Mouse (Mus musculus) adrenal gland, adult (tissue): Measurements from ENCODE around the gene Trpc5os.

ENCODE experiments used
- DNase-seq, 2 experiments: peaks; one replicate each; pipeline ENCODE4 v3.0.0; 2022 to 2023; ENCODE audit warnings: low spot score in 1 of 2; ENCODE audit not compliant: inconsistent age in 2 of 2

Gene Trpc5os

DNA sequence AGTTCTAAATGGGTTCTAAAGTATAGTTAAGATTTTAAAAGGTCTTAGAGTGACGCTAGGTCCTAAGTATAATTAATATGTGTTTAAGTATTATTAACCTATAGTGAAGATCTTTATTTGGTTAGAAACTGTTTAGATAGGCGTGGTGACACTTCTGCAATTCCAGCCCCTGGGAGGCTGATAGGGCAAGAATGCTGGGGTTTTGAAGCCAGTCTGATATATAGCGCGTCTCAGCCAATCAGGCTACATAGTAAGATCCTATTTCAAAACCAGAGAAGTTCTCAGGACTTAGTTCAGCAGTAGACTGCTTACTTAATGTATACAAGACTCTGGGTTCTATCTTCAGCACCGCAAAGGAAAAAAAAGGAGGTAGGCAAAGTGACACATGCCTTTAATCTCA lies at the start of gene Trpc5os:
TSS of gene Trpc5os (plus strand) at position 301 of the 400 bp plus-strand sequence.
- DNase-seq = no peak

DNA sequence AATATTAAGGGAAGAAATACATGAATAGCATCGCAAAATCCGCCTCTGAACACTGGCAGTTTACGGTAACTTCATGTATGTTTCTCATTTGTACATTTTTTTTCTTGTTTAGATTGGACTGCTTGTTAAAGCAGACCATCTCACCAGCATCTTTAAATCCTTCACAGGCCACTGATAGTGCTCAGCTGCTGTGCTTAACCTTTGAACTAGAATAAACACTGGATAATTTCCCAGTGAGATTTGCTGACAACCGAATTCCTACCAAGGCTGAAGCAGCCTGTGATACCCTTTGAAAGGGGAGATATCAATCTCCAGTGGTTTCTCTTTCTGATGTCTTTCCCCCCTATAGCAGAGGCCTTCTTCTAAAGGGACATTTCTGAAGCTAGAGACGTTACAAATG lies 48.3 kb upstream of the Trpc5os start:
- no peak for DNase-seq

DNA sequence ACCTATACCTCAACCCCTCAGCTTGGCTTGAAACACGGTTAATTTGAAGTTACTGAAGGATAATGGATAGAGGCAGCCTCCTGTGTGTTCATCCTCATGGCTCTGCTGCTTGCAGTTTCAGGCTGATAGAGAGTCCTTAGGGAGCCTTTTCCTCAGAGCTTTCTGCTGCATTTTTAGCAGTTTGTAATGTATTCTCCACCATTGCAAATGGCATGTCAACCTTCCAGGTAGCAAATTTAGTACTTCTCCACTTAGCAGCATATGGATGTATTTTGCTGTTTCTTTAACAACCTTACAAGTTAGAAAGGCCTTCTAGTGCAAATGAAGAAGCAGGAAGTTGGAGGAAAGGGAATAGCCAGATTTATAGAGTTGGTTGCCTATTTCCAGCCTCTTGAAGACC lies 36.1 kb upstream of the Trpc5os start:
- DNase-seq = no peak

DNA sequence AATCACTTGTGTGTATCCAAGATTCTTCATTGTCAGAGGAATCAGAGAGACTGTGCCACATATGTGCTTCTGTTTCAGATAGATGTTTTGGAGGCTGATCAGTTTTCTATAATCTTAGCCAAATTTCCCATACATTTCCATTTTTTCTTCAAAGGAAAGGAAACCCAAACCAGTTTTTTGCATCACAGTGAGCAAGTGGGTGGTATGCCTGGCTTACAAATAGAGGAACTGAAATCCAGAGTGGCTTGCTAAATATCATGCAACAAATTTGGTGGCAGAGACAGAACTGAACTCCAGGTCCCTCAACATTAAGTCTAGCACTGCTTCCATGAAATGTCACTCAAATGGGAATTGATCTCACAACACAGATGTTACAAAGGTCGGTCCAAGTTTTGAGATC lies 35.3 kb upstream of the Trpc5os start:
- no peak for DNase-seq

DNA sequence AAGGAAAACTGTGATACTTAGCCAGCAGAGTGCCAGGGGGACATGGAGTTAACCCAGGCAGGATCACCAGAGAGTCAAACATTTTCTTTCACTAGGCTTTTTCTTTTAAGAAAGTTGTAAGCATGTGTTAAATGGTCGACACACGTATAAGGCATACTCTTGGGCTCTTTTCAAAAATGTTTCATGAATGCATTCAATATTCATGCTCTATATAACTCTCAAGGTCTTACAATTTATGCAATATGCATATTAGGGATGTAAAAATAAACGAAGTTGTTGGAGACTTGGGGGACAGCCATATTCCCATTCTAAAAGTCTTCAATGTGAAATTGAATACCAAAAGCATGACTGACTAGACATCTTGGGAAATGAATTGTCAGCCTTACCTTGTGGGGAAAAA lies 32.5 kb upstream of the Trpc5os start:
- DNase-seq = no peak

DNA sequence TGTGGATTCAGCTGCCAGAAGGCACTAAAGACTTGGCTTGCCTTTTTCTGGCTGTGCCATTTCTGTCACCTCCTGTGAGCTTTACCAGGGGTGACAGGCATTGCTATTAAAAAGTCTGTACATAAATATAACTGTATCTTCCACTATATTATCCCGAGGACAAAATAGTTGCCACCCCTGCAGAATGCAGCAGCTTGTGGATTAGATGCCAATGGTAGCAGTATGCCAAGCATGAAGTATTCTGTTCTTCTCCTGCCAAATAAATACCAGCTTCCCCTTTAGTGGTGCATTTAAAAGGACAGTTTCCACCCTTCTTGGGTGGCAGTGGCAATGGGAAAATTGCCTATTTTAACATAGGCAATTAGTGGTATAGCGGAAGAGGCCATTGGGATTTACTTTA lies 8.0 kb downstream of the Trpc5os start:
- no peak for DNase-seq

DNA sequence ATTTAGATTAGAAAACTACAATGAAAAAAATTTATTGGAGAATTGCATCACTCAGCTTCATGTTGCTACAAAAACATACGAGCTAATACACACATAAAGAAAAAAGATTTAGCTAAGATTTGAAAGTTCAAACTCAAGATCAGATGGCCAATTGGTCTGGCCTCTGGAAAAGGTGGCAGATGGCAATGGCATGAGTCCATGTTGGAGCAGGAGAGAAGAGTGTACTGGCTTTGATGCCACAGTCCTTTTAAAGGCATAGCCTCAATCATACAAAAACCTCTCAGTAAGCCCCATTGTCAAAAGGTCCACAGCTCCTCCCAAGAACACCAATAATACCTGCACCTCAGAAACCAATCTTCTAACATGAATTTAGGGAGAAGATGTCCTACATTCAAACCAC lies 35.0 kb downstream of the Trpc5os start:
- DNase-seq = no peak

DNA sequence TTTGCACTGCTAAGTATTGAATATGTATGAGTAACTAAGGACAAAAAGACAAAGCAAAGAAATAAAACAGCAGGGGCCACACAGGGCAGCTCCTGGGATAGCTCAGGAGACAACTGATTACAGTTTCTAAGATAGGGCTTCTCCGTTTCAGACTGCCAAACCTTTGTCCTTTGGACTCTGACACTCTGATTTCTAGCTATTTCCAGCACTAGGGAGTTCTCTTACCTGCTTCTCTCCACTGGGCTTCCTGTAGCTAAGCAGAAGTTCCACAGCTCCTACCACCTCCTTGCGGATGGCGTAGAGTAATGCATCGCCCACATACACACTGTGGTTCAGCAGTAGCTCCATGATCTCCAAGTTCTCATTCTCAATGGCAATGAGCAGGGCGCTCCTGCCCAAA lies 66.9 kb downstream of the Trpc5os start:
- no peak for DNase-seq

DNA sequence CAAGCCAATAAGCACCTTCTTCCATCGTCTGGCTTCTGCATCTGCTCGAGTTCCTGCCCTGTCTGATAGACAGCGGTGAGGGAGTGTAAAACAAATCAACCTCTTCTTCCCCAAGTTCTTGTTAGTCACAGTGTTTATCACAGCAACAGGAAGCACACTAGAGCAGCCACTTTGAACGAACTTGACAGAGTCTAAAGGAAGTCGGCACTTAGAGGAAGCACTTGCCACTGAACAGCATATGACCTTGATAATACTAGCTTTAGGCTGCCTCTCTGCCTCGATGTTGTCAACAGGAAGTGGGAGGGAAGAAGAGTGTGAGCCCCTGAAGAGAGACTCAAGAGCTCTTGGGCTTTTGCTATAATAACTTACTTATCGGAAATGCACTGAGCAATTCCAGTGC lies 69.7 kb downstream of the Trpc5os start:
- DNase-seq = peak in 1 of 2 experiments; percentile 20
